In the genomic region with DNA sequence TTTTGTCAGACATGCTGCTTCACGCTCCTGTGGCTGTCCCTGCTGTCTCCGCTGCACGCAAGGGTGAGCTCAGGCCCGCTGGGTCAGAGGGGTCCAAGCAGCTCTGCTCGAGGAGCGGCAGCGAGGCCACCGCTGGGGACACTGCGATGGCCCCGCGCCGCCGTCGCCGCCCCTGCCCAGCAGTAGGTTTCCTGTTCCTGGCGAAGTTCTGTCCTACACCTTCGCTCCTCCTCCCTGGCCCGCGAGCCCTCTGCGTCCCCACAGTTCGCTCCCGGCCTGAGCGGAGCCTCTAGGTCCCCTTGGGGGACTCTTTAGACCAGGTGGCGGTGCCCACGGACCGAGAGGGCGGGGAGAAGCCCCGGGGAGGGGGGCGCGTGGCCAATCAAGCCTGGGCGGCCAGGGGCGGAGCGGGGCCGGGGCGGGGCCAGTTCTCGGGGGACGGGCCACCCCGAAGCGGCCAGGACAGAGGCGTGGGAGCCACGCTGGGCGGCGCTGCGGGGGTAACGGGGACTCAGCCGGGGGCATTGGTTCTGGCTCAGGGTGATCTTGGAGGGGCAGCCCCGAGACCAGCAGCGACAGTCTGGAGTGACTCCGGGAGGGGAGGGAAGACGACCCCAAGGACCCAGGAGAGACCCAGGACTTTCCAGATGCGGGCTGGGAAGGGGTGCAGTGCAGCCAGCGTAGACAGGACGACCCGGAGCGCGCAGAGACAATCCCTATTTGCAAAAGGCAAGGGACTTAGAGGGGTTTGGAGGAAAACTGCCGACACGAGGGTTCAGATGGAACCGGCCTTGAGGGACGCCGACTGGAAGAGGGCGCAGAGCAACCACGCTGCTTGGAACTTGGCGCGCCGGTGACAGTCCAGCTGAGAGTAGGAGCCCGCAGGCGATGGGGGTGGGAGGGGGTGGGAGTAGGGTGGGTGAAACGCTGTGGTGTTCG, we compare ENCODE assay signal across 8 mouse cellular contexts. TPM values are rescaled to one million over a fixed set of nuclear protein-coding genes. Genes with fewer than 3 reads are reported as not detected.
DNase-seq lines count a peak whose midpoint lies in the region; ATAC-seq and TF ChIP-seq lines count a peak whose summit lies in the region.

Gene Itpr2 (minus strand): TSS at position 358 of the 939 bp plus-strand sequence.

- WGBS in forebrain, embryonic 16.5 days = 1% methylated on average over 70 of the region's 70 CpGs
- under 1% methylated on average over 65 of the region's 70 CpGs for WGBS in lung, embryonic 15.5 days
- WGBS in olfactory bulb, adult 2 months = under 1% methylated on average over 69 of the region's 70 CpGs

- no peak within 1 kb of the TSS for H3K27ac ChIP-seq in forebrain, embryonic 16.5 days (ENCODE audit: low read length)
- peak within 1 kb of the TSS; percentile 91 for H3K27ac ChIP-seq in layer of hippocampus, adult 2 months
- peak within 1 kb of the TSS; percentile 72 for H3K27ac ChIP-seq in lung, embryonic 15.5 days
- H3K27ac ChIP-seq in olfactory bulb, adult 2 months (ENCODE audit: insufficient read depth, low read depth, low read length) = peak within 1 kb of the TSS; percentile 14; the same call in 1 of the 2 replicates

- H3K27me3 ChIP-seq in G1E (ENCODE audit: insufficient read depth, low read length) = no peaks in the 10 kb centered on the region
- peaks cover 13% of the 10 kb centered on the region; the same call in 1 of the 2 replicates for H3K27me3 ChIP-seq in forebrain, embryonic 16.5 days (replicated peaks; ENCODE audit: control insufficient read depth, insufficient read depth, low read length)
- 0 out of 2 replicates have a peak, but pooled peaks cover 6% of the 10 kb centered on the region for H3K27me3 ChIP-seq in lung, embryonic 15.5 days

- intact Hi-C loops in heart, postnatal 25 days (cut with DNase I) = loop anchor here (1.0 to 5.0 kb wide), 3 partner anchors 48 to 75 kb away; partner anchors contain the start of genes Fgfr1op2 and Ints13

- H3K9me3 ChIP-seq in G1E (replicated peaks) = no peaks in the 10 kb centered on the region
- H3K9me3 ChIP-seq in forebrain, embryonic 16.5 days (ENCODE audit: control insufficient read depth, low read length) = no peaks in the 10 kb centered on the region
- no peaks in the 10 kb centered on the region for H3K9me3 ChIP-seq in lung, embryonic 15.5 days

- H3K4me1 ChIP-seq in G1E (ENCODE audit: insufficient read depth, low read depth, low read length) = peaks cover 51% of the 10 kb centered on the region
- peaks cover 16% of the 10 kb centered on the region for H3K4me1 ChIP-seq in forebrain, embryonic 16.5 days (replicated peaks; ENCODE audit: control insufficient read depth, insufficient read depth, low read length)
- peaks cover 11% of the 10 kb centered on the region; the same call in 1 of the 2 replicates for H3K4me1 ChIP-seq in lung, embryonic 15.5 days
- peaks cover 14% of the 10 kb centered on the region for H3K4me1 ChIP-seq in olfactory bulb, adult 2 months (ENCODE audit: control insufficient read depth, insufficient read depth, low read length)

- TF ChIP-seq CTCF in G1E (IDR thresholded peaks at IDR 0.05; ENCODE audit: low read depth, low read length) = no peak
- peak; percentile 48 for TF ChIP-seq CTCF in layer of hippocampus, adult 2 months (conservative IDR thresholded peaks at IDR 0.05)
- TF ChIP-seq CTCF in olfactory bulb, adult 2 months (IDR thresholded peaks at IDR 0.05; ENCODE audit: insufficient read depth, low read depth, low read length) = no peak

- peak; percentile 51; the same call in 1 of the 2 replicates for TF ChIP-seq POLR2A in olfactory bulb, adult 2 months (IDR thresholded peaks at IDR 0.05; ENCODE audit: insufficient read depth, low read depth, low read length)

- DNase-seq in G1E (ENCODE audit: low spot score) = peak; percentile 96
- DNase-seq in cerebellum, adult 18-20 months = peak; percentile 74 to 80
- DNase-seq in heart, postnatal 25 days (ENCODE audit: low spot score) = peak; percentile 87
- peak; percentile 74 to 80 for DNase-seq in layer of hippocampus, adult 2 months (ENCODE audit: low spot score in 2 of 2)
- DNase-seq in thymus, postnatal 0 days (ENCODE audit: low spot score) = peak; percentile 82

- H3K9ac ChIP-seq in forebrain, embryonic 16.5 days (replicated peaks; ENCODE audit: low read depth, low read length) = peak within 1 kb of the TSS; percentile 46
- peak within 1 kb of the TSS; percentile 59 for H3K9ac ChIP-seq in lung, embryonic 15.5 days

- peak; percentile 65 for ATAC-seq in G1E (ENCODE audit: extremely low read depth, insufficient number of reproducible peaks, low FRiP score, poor library complexity, severe bottlenecking)
- peak; percentile 94 for ATAC-seq in forebrain, embryonic 16.5 days
- ATAC-seq in lung, embryonic 15.5 days (ENCODE audit: borderline replicate concordance, extremely low read depth, low FRiP score, low TSS enrichment) = peak; percentile 97

- peak within 1 kb of the TSS; percentile 94 for H3K4me3 ChIP-seq in G1E (ENCODE audit: low read depth, low read length)
- peak within 1 kb of the TSS; percentile 54 for H3K4me3 ChIP-seq in forebrain, embryonic 16.5 days (replicated peaks; ENCODE audit: low read length)
- peak within 1 kb of the TSS; percentile 63 for H3K4me3 ChIP-seq in layer of hippocampus, adult 2 months
- H3K4me3 ChIP-seq in lung, embryonic 15.5 days = peak within 1 kb of the TSS; percentile 78
- peak within 1 kb of the TSS; percentile 44 for H3K4me3 ChIP-seq in olfactory bulb, adult 2 months (ENCODE audit: insufficient read depth, low read depth, low read length)

- H3K4me2 ChIP-seq in forebrain, embryonic 16.5 days (ENCODE audit: low read length) = peak within 1 kb of the TSS; percentile 78
- peak within 1 kb of the TSS; percentile 92 for H3K4me2 ChIP-seq in lung, embryonic 15.5 days

- peaks cover 5% of the 10 kb centered on the region for H3K36me3 ChIP-seq in G1E (replicated peaks)
- H3K36me3 ChIP-seq in forebrain, embryonic 16.5 days (ENCODE audit: control insufficient read depth, insufficient read depth) = no peaks in the 10 kb centered on the region
- no peaks in the 10 kb centered on the region for H3K36me3 ChIP-seq in lung, embryonic 15.5 days

RNA-seq across cellular contexts. Expression of gene Itpr2, which starts in this region (rescaled TPM):
- 37.6 and 42.5 TPM in 2 replicates for total RNA-seq in G1E (2014; fragmentation: Nextera tagmentation)
- 44.1 and 46.0 TPM in 2 replicates for total RNA-seq in G1E (2017)
- polyA plus RNA-seq in G1E (2012) = 2.3 and 2.6 TPM in 2 replicates
- polyA plus RNA-seq in forebrain, embryonic 16.5 days (2015; fragmentation: Nextera tagmentation; extraction: Ambion mirVana) = 4.7 and 6.1 TPM in 2 replicates
- total RNA-seq in heart, postnatal 25 days (2021) = 10 to 100 TPM; 23.6 to 24.9 TPM
- 10 to 100 TPM; 15.6 to 22.1 TPM for total RNA-seq in layer of hippocampus, adult 2 months (2021)
- 15.3 and 18.8 TPM in 2 replicates for polyA plus RNA-seq in lung, embryonic 15.5 days (2015; fragmentation: Nextera tagmentation; extraction: Ambion mirVana)
- polyA plus RNA-seq in olfactory bulb, adult 2 months (2012; ENCODE audit: insufficient read depth, insufficient read length, low replicate concordance, missing spikeins) = 80.2 TPM in 1 of 2 replicates, not detected in the other
- polyA plus RNA-seq in thymus, postnatal 0 days (2015; fragmentation: Nextera tagmentation; extraction: Ambion mirVana) = 92.8 and 138 TPM in 2 replicates

Comparison
In these comparisons a context has a peak if more than half of its experiments do, and no peak if none do; other contexts are left out.
1. H3K4me3 ChIP-seq: peak in every context shown above with its lines; median percentile 94 in G1E; 78 in lung, embryonic 15.5 days; 63 in layer of hippocampus, adult 2 months; 54 in forebrain, embryonic 16.5 days; 44 in olfactory bulb, adult 2 months.